Mouse (Mus musculus) MEL-GATA-1-ER (cell line): ENCODE results near the gene Ptpn5.
A peak's percentile ranks its signal among the peaks of the same experiment; 100 is the strongest.

Source experiments
- DNase-seq: peaks from one replicate; pipeline ENCODE4 v3.0.0-alpha.2; 2012; ENCODE audit warnings: low read depth; ENCODE audit errors: extremely low read depth

Gene Ptpn5

GRCm38 (mm10) chr7:47133331-47133730 lies at the start of gene Ptpn5:
Ptpn5 (minus strand) TSS chr7:47133684.
- DNase-seq, result no peak

- no peak for DNase-seq
Measured at GRCm38 (mm10) chr7:47170814-47171213, 37.3 kb upstream of the Ptpn5 start.

- no peak for DNase-seq
Measured at GRCm38 (mm10) chr7:47165028-47165427, 31.5 kb upstream of the Ptpn5 start.

GRCm38 (mm10) chr7:47163203-47163602 lies 29.7 kb upstream of the Ptpn5 start:
- no peak for DNase-seq

GRCm38 (mm10) chr7:47158451-47158850 lies 25.0 kb upstream of the Ptpn5 start:
- no peak for DNase-seq

GRCm38 (mm10) chr7:47157743-47158142 lies 24.3 kb upstream of the Ptpn5 start:
- DNase-seq, result no peak

GRCm38 (mm10) chr7:47155849-47156248 lies 22.4 kb upstream of the Ptpn5 start:
- no peak for DNase-seq

- DNase-seq, result no peak
Measured at GRCm38 (mm10) chr7:47155396-47155795, 21.9 kb upstream of the Ptpn5 start.

GRCm38 (mm10) chr7:47150420-47151061 lies 17.1 kb upstream of the Ptpn5 start:
- peak; percentile 22 for DNase-seq

GRCm38 (mm10) chr7:47148298-47148697 lies 14.8 kb upstream of the Ptpn5 start:
- DNase-seq, result no peak

- peak; percentile 10 for DNase-seq
Measured at GRCm38 (mm10) chr7:47146034-47146812, 12.7 kb upstream of the Ptpn5 start.

GRCm38 (mm10) chr7:47144299-47144698 lies 10.8 kb upstream of the Ptpn5 start:
- DNase-seq, result no peak

GRCm38 (mm10) chr7:47139823-47140325 lies 6.4 kb upstream of the Ptpn5 start:
- no peak for DNase-seq

GRCm38 (mm10) chr7:47134570-47134969 lies 1.1 kb upstream of the Ptpn5 start:
- DNase-seq, result no peak

- no peak for DNase-seq
Measured at GRCm38 (mm10) chr7:47132931-47133260, 588 bp downstream of the Ptpn5 start.

- no peak for DNase-seq
Measured at GRCm38 (mm10) chr7:47132180-47132930, 1.1 kb downstream of the Ptpn5 start.

GRCm38 (mm10) chr7:47131840-47132179 lies 1.7 kb downstream of the Ptpn5 start:
- DNase-seq, result no peak

- no peak for DNase-seq
Measured at GRCm38 (mm10) chr7:47131258-47131657, 2.2 kb downstream of the Ptpn5 start.

- no peak for DNase-seq
Measured at GRCm38 (mm10) chr7:47122026-47122425, 11.5 kb downstream of the Ptpn5 start.

GRCm38 (mm10) chr7:47116666-47117065 lies 16.8 kb downstream of the Ptpn5 start:
- DNase-seq, result no peak

- DNase-seq, result no peak
Measured at GRCm38 (mm10) chr7:47115491-47115890, 18.0 kb downstream of the Ptpn5 start.

GRCm38 (mm10) chr7:47113383-47113782 lies 20.1 kb downstream of the Ptpn5 start:
- no peak for DNase-seq
